Mouse (Mus musculus) heart, embryonic 12.5 days (tissue): ENCODE data around the gene Gm49373. TPM values are rescaled to one million over a fixed set of nuclear protein-coding genes. Genes with fewer than 3 reads are reported as not detected.

ENCODE experiments used
- ATAC-seq: fragments of 200-750 bp; cut with Nextera tagmentation; 2 replicates; pipeline ENCODE4 v1.8.0; 2017; ENCODE audit warnings: moderate TSS enrichment, moderate library complexity; ENCODE audit not compliant: insufficient number of reproducible peaks, low FRiP score
- H3K27ac ChIP-seq: fragments of 300-500 bp; sonication (generic); 2 replicates; pipeline ENCODE4 v1.5.1; 2016; ENCODE audit warnings: mild to moderate bottlenecking, moderate library complexity; ENCODE audit not compliant: poor library complexity, severe bottlenecking
- H3K27me3 ChIP-seq: fragments of 300-500 bp; sonication (generic); replicated peaks from 2 replicates; pipeline ENCODE4 v1.6.1; 2016; ENCODE audit warnings: mild to moderate bottlenecking, moderate library complexity
- H3K36me3 ChIP-seq: fragments of 300-500 bp; sonication (generic); 2 replicates; pipeline ENCODE4 v1.6.1; 2016; ENCODE audit warnings: mild to moderate bottlenecking, moderate library complexity
- H3K4me1 ChIP-seq: fragments of 300-500 bp; sonication (generic); replicated peaks from 2 replicates; pipeline ENCODE4 v1.6.1; 2016; ENCODE audit warnings: mild to moderate bottlenecking
- H3K4me2 ChIP-seq: fragments of 300-500 bp; sonication (generic); 2 replicates; pipeline ENCODE4 v1.6.1; 2016; ENCODE audit warnings: mild to moderate bottlenecking, moderate library complexity
- H3K4me3 ChIP-seq: fragments of 300-500 bp; sonication (generic); 2 replicates; pipeline ENCODE4 v1.5.1; 2016; ENCODE audit warnings: mild to moderate bottlenecking
- H3K9ac ChIP-seq: fragments of 300-500 bp; sonication (generic); 2 replicates; pipeline ENCODE4 v1.6.1; 2016; ENCODE audit warnings: mild to moderate bottlenecking, moderate library complexity
- H3K9me3 ChIP-seq: fragments of 300-500 bp; sonication (generic); replicated peaks from 2 replicates; pipeline ENCODE4 v1.6.1; 2016; ENCODE audit warnings: mild to moderate bottlenecking, moderate library complexity
- WGBS: fragments of 180-500 bp; shearing (Covaris S2); methylation state at CpG from one replicate; pipeline ENCODE4 v1.1.7; 2016; 5-methylcytosine and 5-hydroxymethylcytosine counted together
- microRNA counts: library from miRNA; unstranded; fragments of <30 nt; microRNA quantifications from one replicate; lab custom pipeline; 2017
- microRNA-seq: library from miRNA; unstranded; fragments of <30 nt; microRNA quantifications from one replicate; pipeline ENCODE4, GENCODE M21; 2017
- polyA plus RNA-seq: library from polyadenylated mRNA; unstranded; fragments of >200 nt; fragmentation: Nextera tagmentation; extraction: Ambion mirVana; gene quantifications from 2 replicates; pipeline ENCODE4 v1.2.1, GENCODE M21; 2016

The Gm49373 gene
- polyA plus RNA-seq, 1 experiment from 2014 or later, result 0.69 TPM

DNA sequence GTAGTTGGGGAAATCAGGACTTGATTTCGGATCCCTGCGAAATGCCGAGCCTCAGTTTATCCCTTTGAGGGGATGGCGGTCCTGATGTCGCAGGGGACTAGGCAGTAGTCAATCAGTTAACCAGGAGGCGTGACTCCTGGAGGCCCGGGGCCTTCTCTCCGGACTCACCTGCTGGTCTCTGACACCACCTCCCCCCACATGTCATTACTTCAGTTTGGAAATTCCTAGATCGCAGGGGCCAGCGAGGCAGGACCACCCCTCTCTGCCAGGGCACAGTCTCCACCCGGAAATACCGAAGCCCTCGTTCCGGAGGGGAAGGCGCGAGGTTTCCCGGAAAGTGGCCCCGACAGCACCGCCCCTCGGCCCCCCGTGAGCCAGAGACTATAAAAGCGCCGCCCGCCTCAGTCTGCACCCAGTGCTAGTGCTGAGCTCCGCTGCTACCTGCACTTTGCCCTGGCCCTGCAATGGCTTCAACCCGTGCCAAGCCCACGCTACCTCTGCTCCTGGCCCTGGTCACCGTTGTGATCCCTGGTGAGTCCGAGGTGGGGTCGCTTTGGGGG is 57.2 kb downstream of the Gm49373 start, which contains the start of gene Icam1:
Gene Icam1, plus strand, starts transcription at position 415 of the 560 bp plus-strand sequence.
- H3K9me3 ChIP-seq, result no peaks in the 10 kb centered on the region
- peak within 1 kb of the TSS; percentile 53 for H3K27ac ChIP-seq
- peak within 1 kb of the TSS; percentile 78 for H3K4me2 ChIP-seq
- 1% methylated on average over 30 of the region's 30 CpGs for WGBS
- peak within 1 kb of the TSS; percentile 50 for H3K4me3 ChIP-seq
- H3K36me3 ChIP-seq, result no peaks in the 10 kb centered on the region
- peak; percentile 52; the same call in 1 of the 2 replicates for ATAC-seq
- peaks cover 58% of the 10 kb centered on the region for H3K27me3 ChIP-seq
- peaks cover 23% of the 10 kb centered on the region for H3K4me1 ChIP-seq
- peak within 1 kb of the TSS; percentile 57 for H3K9ac ChIP-seq

DNA sequence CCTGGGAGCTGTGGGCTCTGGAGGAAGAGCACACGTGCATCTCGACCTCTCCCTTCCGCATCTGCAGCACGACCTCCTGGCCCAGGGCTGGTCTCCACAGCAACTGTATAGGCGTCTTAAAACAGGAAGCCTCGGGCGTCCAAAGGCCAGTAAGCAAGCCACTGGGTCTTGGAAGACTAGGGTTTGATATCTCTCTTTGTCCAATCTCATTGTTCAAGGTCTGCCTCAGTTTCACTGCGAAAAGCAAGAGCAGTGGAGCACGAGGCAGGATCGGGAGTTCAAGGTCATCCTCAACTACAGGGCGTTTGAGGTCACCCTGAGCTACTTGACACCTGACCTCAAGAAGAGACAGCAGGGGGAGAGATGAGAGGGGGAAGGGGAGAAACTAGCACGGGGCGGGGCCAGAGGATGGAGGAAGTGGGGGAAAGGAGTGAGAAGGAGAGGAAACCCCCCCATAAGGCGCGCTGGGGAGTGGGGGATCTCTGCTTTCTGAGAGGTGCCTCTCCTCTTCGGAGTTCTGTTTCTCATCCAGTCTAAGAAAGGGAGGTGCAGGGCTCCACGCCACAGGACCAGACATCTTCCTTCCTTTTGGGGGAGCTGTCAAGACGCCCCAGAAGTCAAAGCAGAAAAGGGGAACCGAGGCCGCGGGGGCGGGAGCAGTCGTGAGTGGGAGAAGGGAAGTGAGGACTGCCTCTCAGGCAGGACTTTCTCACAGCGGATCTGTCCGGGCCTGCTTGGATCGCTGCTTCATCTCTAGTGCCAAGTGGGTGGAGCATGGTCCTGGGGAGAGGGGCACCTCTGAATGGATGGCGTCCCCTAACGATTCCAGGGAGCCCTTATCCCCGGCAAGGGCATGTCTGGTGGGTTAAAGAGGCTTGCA is 58.0 kb downstream of the Gm49373 start:
- H3K9me3 ChIP-seq, result no peaks in the 10 kb centered on the region
- 3% methylated on average over 29 of the region's 29 CpGs for WGBS
- ATAC-seq, result peak; percentile 50
- H3K9ac ChIP-seq, result peak overlapping the region; percentile 57
- peak overlapping the region; percentile 78 for H3K4me2 ChIP-seq
- no peaks in the 10 kb centered on the region for H3K36me3 ChIP-seq
- H3K27me3 ChIP-seq, result peaks cover 52% of the 10 kb centered on the region
- H3K27ac ChIP-seq, result peak overlapping the region; percentile 53
- H3K4me3 ChIP-seq, result peak overlapping the region; percentile 50
- H3K4me1 ChIP-seq, result peaks cover 23% of the 10 kb centered on the region

MicroRNAs encoded within 50 kb of the gene (microRNA counts, 519-probe panel; counts per million panel counts)
- microRNA mmu-miR-1900 (lab: Ali Mortazavi, UCI), result 4,750 counts per million, percentile 50 among the panel's probes with 10 or more counts

Small RNA genes within 50 kb of the gene (microRNA-seq; reads per million reads assigned to microRNA genes)
- gene Mir1900, result not detected
- gene Mir7082, result not detected

Other genes with a start within 250 kb of the Gm49373 start
- gene A230050P20Rik, start 204.5 kb downstream of the Gm49373 start, polyA plus RNA-seq, result 6.5 and 7.1 TPM in 2 replicates
- gene Angptl6, start 193.4 kb downstream of the Gm49373 start, polyA plus RNA-seq, result 1.5 and 2.5 TPM in 2 replicates
- 43.5 and 44.3 TPM in 2 replicates for gene Ppan, start 184.9 kb downstream of the Gm49373 start, polyA plus RNA-seq
- 215 and 236 TPM in 2 replicates for gene Eif3g, start 174.5 kb downstream of the Gm49373 start, polyA plus RNA-seq
- 86.6 and 86.8 TPM in 2 replicates for gene Dnmt1, start 113.2 kb downstream of the Gm49373 start, polyA plus RNA-seq
- gene S1pr2, start 96.3 kb downstream of the Gm49373 start, polyA plus RNA-seq, result 22.5 and 25.9 TPM in 2 replicates
- gene Mrpl4, start 70.4 kb downstream of the Gm49373 start, polyA plus RNA-seq, result 123 and 126 TPM in 2 replicates
- 8.9 and 9.3 TPM in 2 replicates for gene Icam1, start 57.1 kb downstream of the Gm49373 start, polyA plus RNA-seq
- 5.6 and 8.1 TPM in 2 replicates for gene Icam4, start 43.7 kb downstream of the Gm49373 start, polyA plus RNA-seq
- gene Icam5, start 41.0 kb downstream of the Gm49373 start, polyA plus RNA-seq, result not detected in 2 replicates
- gene Zglp1, start 6.0 kb downstream of the Gm49373 start, polyA plus RNA-seq, result 1.0 and 1.1 TPM in 2 replicates
- gene Fdx1l, start 518 bp upstream of the Gm49373 start, polyA plus RNA-seq, result 44.2 and 47.7 TPM in 2 replicates
- gene Gm38431, start 18.9 kb upstream of the Gm49373 start, polyA plus RNA-seq, result 1.8 and 2.0 TPM in 2 replicates
- 62.9 and 67.7 TPM in 2 replicates for gene Raver1, start 18.9 kb upstream of the Gm49373 start, polyA plus RNA-seq
- 15.3 and 17.5 TPM in 2 replicates for gene Tyk2, start 58.1 kb upstream of the Gm49373 start, polyA plus RNA-seq
- gene Cdc37, start 76.9 kb upstream of the Gm49373 start, polyA plus RNA-seq, result 232 and 241 TPM in 2 replicates
- 10.1 and 10.2 TPM in 2 replicates for gene Pde4a, start 92.6 kb upstream of the Gm49373 start, polyA plus RNA-seq
- gene Keap1, start 166.3 kb upstream of the Gm49373 start, polyA plus RNA-seq, result 46.7 and 49.6 TPM in 2 replicates
- gene S1pr5, start 175.3 kb upstream of the Gm49373 start, polyA plus RNA-seq, result 0.10 and 0.19 TPM in 2 replicates
- gene Atg4d, start 192.2 kb upstream of the Gm49373 start, polyA plus RNA-seq, result 43.8 and 47.8 TPM in 2 replicates
- gene Kri1, start 214.9 kb upstream of the Gm49373 start, polyA plus RNA-seq, result 11.9 and 13.6 TPM in 2 replicates
- 88.5 and 89.2 TPM in 2 replicates for gene Cdkn2d, start 218.3 kb upstream of the Gm49373 start, polyA plus RNA-seq
- gene Ap1m2, start 239.2 kb upstream of the Gm49373 start, polyA plus RNA-seq, result 0.23 and 0.58 TPM in 2 replicates
- 69.1 and 73.6 TPM in 2 replicates for gene Slc44a2, start 247.6 kb upstream of the Gm49373 start, polyA plus RNA-seq